Mouse (Mus musculus): ENCODE results near the gene Hoxa6.

DNA sequence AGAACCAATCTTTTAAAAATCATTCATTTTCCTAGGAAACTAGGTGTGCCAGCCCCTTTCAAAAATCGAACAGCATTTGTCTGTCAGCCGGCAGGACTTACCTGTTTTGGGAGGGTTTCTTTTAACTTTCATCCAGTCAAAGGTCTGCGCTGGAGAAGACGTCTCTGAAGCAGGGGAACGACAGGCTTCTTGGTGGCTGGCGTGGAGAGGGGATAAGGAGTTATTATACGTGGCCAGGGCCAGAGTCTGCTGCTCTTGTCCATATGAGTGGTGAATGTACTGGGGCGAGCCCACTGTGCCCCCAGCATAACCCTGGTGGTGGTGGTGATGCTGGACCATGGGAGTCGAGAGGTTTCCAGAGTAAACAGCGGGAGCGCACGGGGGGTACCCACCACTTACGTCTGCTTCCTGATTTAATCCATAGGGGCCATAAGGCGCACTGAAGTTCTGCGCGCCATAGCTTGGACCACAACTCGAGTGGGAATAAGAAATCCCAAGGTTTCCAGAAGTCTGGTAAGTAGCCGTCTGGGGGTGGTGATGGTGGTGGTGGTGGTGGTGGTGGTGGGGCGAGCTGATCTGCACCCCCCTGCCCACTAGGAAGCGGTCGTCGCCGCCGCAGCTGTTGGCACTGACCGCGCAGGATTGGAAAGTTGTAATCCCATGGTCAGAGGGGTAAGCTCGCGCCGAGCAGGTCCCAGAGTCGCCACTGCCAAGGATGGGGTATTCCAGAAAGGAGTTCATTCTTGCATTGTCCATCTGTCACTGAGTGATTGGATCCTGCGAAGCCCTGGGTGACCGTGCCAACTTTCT lies 50.9 kb downstream of the Hoxa6 start:
- no peak for TF ChIP-seq POLR2A (IDR thresholded peaks at IDR 0.05; ENCODE audit: borderline replicate concordance, control insufficient read depth, low read depth, low read length)
- TF ChIP-seq CTCF (IDR thresholded peaks at IDR 0.05; ENCODE audit: control insufficient read depth, insufficient read depth, low read length): no peak
